Mouse (Mus musculus) forebrain, embryonic 15.5 days (tissue): ENCODE data around the gene Sh3d19. TPM values are rescaled to one million over a fixed set of nuclear protein-coding genes. Genes with fewer than 3 reads are reported as not detected.

Experiments
- ATAC-seq: fragments of 200-750 bp; cut with Nextera tagmentation; replicated peaks from 2 replicates; pipeline ENCODE4 v1.8.0; 2017; ENCODE audit warnings: mild to moderate bottlenecking, moderate TSS enrichment, moderate library complexity
- H3K27ac ChIP-seq: fragments of 300-500 bp; sonication (generic); replicated peaks from 2 replicates; pipeline ENCODE4 v1.5.1; 2015; ENCODE audit warnings: mild to moderate bottlenecking, inconsistent platforms
- H3K27me3 ChIP-seq: fragments of 300-500 bp; sonication (generic); 2 replicates; pipeline ENCODE4 v1.6.1; 2015; ENCODE audit warnings: inconsistent platforms
- H3K36me3 ChIP-seq: fragments of 300-500 bp; sonication (generic); 2 replicates; pipeline ENCODE4 v1.6.1; 2015; ENCODE audit warnings: mild to moderate bottlenecking, inconsistent platforms
- H3K4me1 ChIP-seq: fragments of 300-500 bp; sonication (generic); 2 replicates; pipeline ENCODE4 v1.6.1; 2015; ENCODE audit warnings: inconsistent platforms
- H3K4me2 ChIP-seq: fragments of 300-500 bp; sonication (generic); replicated peaks from 2 replicates; pipeline ENCODE4 v1.6.1; 2015; ENCODE audit warnings: mild to moderate bottlenecking, inconsistent platforms
- H3K4me3 ChIP-seq: fragments of 300-500 bp; sonication (generic); 2 replicates; pipeline ENCODE4 v1.5.1; 2015; ENCODE audit warnings: mild to moderate bottlenecking, inconsistent platforms
- H3K9ac ChIP-seq: fragments of 300-500 bp; sonication (generic); replicated peaks from 2 replicates; pipeline ENCODE4 v1.6.1; 2015; ENCODE audit warnings: mild to moderate bottlenecking, inconsistent platforms
- H3K9me3 ChIP-seq: fragments of 300-500 bp; sonication (generic); 2 replicates; pipeline ENCODE4 v1.6.1; 2016; ENCODE audit warnings: inconsistent platforms
- WGBS: fragments of 180-500 bp; shearing (Covaris S2); methylation state at CpG from one replicate; pipeline ENCODE4 v1.1.7; 2015; ENCODE audit warnings: mixed read lengths; 5-methylcytosine and 5-hydroxymethylcytosine counted together
- polyA plus RNA-seq: library from polyadenylated mRNA; unstranded; fragments of >200 nt; fragmentation: Nextera tagmentation; extraction: Ambion mirVana; gene quantifications from 2 replicates; pipeline ENCODE4 v1.2.1, GENCODE M21; 2015

Sh3d19 gene
- polyA plus RNA-seq, 1 experiment from 2014 or later, result 9.6 TPM

GRCm38 (mm10) chr3:86016965-86017364 is 46.1 kb downstream of the Sh3d19 start:
- H3K4me3 ChIP-seq, result no peak overlapping the region
- ATAC-seq, result no peak
- H3K4me2 ChIP-seq, result no peak overlapping the region
- no peak overlapping the region for H3K27ac ChIP-seq
- no peaks in the 10 kb centered on the region for H3K36me3 ChIP-seq
- H3K27me3 ChIP-seq, result no peaks in the 10 kb centered on the region
- H3K9me3 ChIP-seq, result no peaks in the 10 kb centered on the region
- WGBS, result 95% methylated on average over 1 of the region's 1 CpGs
- no peaks in the 10 kb centered on the region for H3K4me1 ChIP-seq
- no peak overlapping the region for H3K9ac ChIP-seq

DNA sequence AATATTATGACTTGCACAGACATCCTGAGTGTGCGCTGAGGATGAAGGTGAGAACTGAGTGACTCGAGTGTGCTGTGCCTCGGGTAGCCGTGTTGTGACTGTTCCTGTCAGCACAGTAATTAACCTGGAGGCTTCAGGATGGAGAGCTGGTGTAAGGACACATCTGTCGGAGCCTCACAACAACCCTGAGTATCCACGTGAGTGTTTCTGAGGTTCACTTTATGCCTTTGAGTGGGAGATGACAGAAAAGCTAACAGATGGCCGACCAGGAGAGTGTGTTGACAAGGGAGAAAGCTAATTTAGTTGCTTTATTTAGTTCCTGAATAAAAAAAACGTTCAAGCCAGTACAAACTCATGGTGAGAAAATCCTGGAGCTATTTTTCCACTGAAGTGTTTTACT is 46.6 kb downstream of the Sh3d19 start:
- WGBS, result 52% methylated on average over 8 of the region's 8 CpGs
- peak; percentile 89 for ATAC-seq

GRCm38 (mm10) chr3:86020921-86021650 is 50.2 kb downstream of the Sh3d19 start:
- no peak for ATAC-seq
- H3K36me3 ChIP-seq, result no peaks in the 10 kb centered on the region
- 91% methylated on average over 16 of the region's 16 CpGs for WGBS
- H3K9me3 ChIP-seq, result no peaks in the 10 kb centered on the region
- no peaks in the 10 kb centered on the region for H3K27me3 ChIP-seq
- H3K27ac ChIP-seq, result no peak overlapping the region
- H3K9ac ChIP-seq, result no peak overlapping the region
- no peak overlapping the region for H3K4me3 ChIP-seq
- H3K4me2 ChIP-seq, result no peak overlapping the region
- H3K4me1 ChIP-seq, result no peaks in the 10 kb centered on the region

More for the DNA sequence above, 46.6 kb downstream of the Sh3d19 start:
- Histone ChIP-seq H3K9me3 (no peaks in the 10 kb centered on the region), H3K36me3 (no peaks in the 10 kb centered on the region), H3K4me3 (no peak overlapping the region), H3K4me2 (no peak overlapping the region), H3K27me3 (no peaks in the 10 kb centered on the region), H3K4me1 (no peaks in the 10 kb centered on the region), H3K27ac (no peak overlapping the region), H3K9ac (no peak overlapping the region)

GRCm38 (mm10) chr3:86021651-86022050 is 50.7 kb downstream of the Sh3d19 start:
- ATAC-seq, result no peak
- Histone ChIP-seq H3K4me2 (no peak overlapping the region), H3K27me3 (no peaks in the 10 kb centered on the region), H3K4me1 (no peaks in the 10 kb centered on the region), H3K4me3 (no peak overlapping the region), H3K36me3 (no peaks in the 10 kb centered on the region), H3K9me3 (no peaks in the 10 kb centered on the region), H3K9ac (no peak overlapping the region), H3K27ac (no peak overlapping the region)
- WGBS, result 84% methylated on average over 4 of the region's 4 CpGs

GRCm38 (mm10) chr3:86024065-86024795 is 53.3 kb downstream of the Sh3d19 start:
- Histone ChIP-seq H3K4me2 (no peak overlapping the region), H3K27ac (no peak overlapping the region), H3K36me3 (no peaks in the 10 kb centered on the region), H3K27me3 (no peaks in the 10 kb centered on the region), H3K4me1 (no peaks in the 10 kb centered on the region), H3K4me3 (no peak overlapping the region), H3K9me3 (no peaks in the 10 kb centered on the region), H3K9ac (no peak overlapping the region)
- 94% methylated on average over 12 of the region's 12 CpGs for WGBS
- ATAC-seq, result no peak

DNA sequence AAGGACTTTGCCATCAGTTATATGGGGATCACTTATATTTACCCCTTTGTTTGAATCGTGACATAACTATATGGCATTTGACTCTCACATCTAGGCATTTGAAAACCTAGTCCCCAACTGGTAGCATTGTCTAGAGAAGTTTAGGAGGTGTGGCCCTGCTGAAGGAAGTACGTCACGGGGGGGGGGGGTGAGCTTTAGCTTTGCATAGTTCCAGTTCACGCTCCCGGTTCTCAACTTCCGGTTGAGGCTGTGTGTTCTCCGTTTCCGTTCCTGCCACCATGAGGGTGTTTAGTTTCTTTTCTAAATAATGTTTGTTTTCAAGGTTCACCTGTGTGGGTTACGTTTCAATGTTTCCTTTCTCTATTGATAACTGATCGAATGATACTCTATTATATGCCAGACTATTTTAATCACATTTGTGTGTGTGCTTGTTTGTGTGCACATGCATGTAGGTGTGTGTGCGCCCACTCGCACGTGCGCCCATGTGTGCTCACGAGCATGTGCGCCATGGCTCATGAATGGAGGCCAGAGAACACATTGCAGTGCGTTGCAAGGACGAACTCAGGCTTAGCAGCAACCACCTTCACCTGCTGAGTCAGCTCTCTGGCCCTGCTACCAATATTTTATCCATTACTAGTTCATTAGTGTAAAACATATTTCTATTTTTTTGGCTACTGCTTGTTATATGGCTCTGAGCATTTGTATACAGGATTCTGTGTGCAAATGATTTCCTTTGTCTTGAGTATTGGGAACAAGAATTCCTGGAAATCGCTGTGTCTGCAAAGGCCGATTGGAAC is 54.6 kb downstream of the Sh3d19 start:
- Histone ChIP-seq H3K27me3 (no peaks in the 10 kb centered on the region), H3K4me1 (no peaks in the 10 kb centered on the region), H3K4me3 (no peak overlapping the region), H3K27ac (no peak overlapping the region), H3K36me3 (no peaks in the 10 kb centered on the region), H3K9ac (no peak overlapping the region), H3K4me2 (no peak overlapping the region), H3K9me3 (no peaks in the 10 kb centered on the region)
- no peak for ATAC-seq
- WGBS, result 95% methylated on average over 20 of the region's 20 CpGs

DNA sequence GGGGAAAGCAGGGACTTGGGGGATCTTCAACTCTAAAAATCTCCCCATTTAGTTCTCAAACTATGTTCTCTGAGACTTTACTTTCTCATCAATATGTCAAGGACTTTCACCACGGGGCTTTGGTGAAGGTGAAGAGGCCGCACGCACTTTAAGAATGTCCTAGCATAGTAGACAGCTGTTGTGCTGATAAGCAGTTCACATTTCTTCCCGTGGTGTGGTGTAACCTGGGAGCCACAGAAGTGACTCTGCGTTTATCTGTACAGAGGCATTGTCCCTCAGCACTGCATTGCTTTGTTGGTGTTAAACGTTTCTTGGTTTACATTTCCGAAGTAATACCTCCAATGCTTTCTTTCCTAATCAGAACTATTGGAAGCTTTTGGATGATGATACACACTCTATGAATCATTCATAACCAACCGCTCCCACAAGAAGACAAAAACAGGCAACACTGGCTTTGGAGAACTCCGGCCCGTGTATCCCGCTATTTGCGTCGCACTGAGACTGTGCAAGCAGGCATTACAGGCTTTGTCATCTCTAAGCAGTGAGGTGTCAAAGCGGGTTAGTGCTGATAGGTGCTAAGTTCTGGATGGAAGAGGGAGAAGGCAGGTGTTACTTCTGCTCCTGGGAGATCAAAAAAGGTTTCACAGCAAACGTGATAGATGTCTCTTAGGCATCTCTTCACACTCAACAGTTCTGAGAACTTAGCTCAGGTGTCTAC is 57.9 kb downstream of the Sh3d19 start:
- no peaks in the 10 kb centered on the region for H3K9me3 ChIP-seq
- H3K4me1 ChIP-seq, result no peaks in the 10 kb centered on the region
- no peak for ATAC-seq
- H3K9ac ChIP-seq, result no peak overlapping the region
- H3K36me3 ChIP-seq, result no peaks in the 10 kb centered on the region
- H3K27ac ChIP-seq, result no peak overlapping the region
- H3K4me2 ChIP-seq, result no peak overlapping the region
- no peaks in the 10 kb centered on the region for H3K27me3 ChIP-seq
- H3K4me3 ChIP-seq, result no peak overlapping the region
- WGBS, result 89% methylated on average over 15 of the region's 15 CpGs

- Histone ChIP-seq H3K9ac (no peak overlapping the region), H3K4me1 (no peaks in the 10 kb centered on the region), H3K27ac (no peak overlapping the region), H3K9me3 (no peaks in the 10 kb centered on the region), H3K4me3 (no peak overlapping the region), H3K27me3 (no peaks in the 10 kb centered on the region), H3K36me3 (no peaks in the 10 kb centered on the region), H3K4me2 (no peak overlapping the region)
- ATAC-seq, result 0 out of 2 replicates have a peak, but pooled peaks have one; percentile 53
- WGBS, result 59% methylated on average over 4 of the region's 4 CpGs
Measured at GRCm38 (mm10) chr3:86030566-86030965, 59.7 kb downstream of the Sh3d19 start.

GRCm38 (mm10) chr3:86033455-86034090 is 62.7 kb downstream of the Sh3d19 start:
- Histone ChIP-seq H3K9me3 (no peaks in the 10 kb centered on the region), H3K4me2 (no peak overlapping the region), H3K27ac (no peak overlapping the region), H3K36me3 (no peaks in the 10 kb centered on the region), H3K9ac (no peak overlapping the region), H3K4me3 (no peak overlapping the region), H3K27me3 (no peaks in the 10 kb centered on the region), H3K4me1 (no peaks in the 10 kb centered on the region)
- no peak for ATAC-seq
- 82% methylated on average over 9 of the region's 9 CpGs for WGBS

DNA sequence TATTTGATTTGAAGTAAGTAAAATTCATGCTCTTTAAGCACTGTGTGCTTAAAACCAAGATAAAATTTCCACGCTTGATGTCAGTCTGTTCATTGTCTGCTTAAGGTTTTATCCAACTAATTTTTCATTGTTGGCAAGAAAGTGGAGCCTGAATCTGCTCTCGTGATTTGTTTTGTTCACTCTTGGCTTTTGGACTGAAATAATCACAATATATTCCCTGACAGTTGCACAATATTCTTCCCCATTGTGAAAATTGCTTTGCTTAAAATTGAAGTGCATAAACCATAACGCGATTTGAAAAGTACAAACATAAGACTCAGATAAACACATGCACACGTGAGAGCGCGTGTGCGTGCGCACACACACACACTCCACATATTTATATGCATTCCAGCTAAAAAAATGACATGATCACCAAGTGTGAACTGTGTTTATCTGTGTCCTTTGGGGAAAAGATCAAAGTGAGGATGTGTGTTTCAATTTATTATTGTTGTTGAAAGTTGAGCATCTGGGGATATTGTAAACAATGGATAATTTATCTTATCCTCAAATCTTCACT is 67.1 kb downstream of the Sh3d19 start:
- WGBS, result 92% methylated on average over 9 of the region's 9 CpGs
- no peak for ATAC-seq
- H3K27ac ChIP-seq, result no peak overlapping the region
- no peak overlapping the region for H3K4me2 ChIP-seq
- H3K9me3 ChIP-seq, result no peaks in the 10 kb centered on the region
- no peaks in the 10 kb centered on the region for H3K27me3 ChIP-seq
- no peak overlapping the region for H3K4me3 ChIP-seq
- no peaks in the 10 kb centered on the region for H3K36me3 ChIP-seq
- no peaks in the 10 kb centered on the region for H3K4me1 ChIP-seq
- no peak overlapping the region for H3K9ac ChIP-seq

- no peak for ATAC-seq
- Histone ChIP-seq H3K9ac (no peak overlapping the region), H3K27ac (no peak overlapping the region; the same call in 1 of the 2 replicates)
Measured at GRCm38 (mm10) chr3:86038648-86039047, 67.7 kb downstream of the Sh3d19 start.

More at GRCm38 (mm10) chr3:86038648-86039047, 67.7 kb downstream of the Sh3d19 start:
- Histone ChIP-seq H3K27me3 (no peaks in the 10 kb centered on the region), H3K4me3 (no peak overlapping the region), H3K9me3 (no peaks in the 10 kb centered on the region), H3K4me2 (no peak overlapping the region), H3K36me3 (no peaks in the 10 kb centered on the region), H3K4me1 (no peaks in the 10 kb centered on the region)
- 60% methylated on average over 3 of the region's 3 CpGs for WGBS
